25 mouse cellular contexts compared by ENCODE assay signal in genomic region chr17:71144322-71145116, GRCm38 (mm10). TPM values are rescaled to one million over a fixed set of nuclear protein-coding genes. Genes with fewer than 3 reads are reported as not detected.
DNase-seq lines count a peak whose midpoint lies in the region; ATAC-seq and TF ChIP-seq lines count a peak whose summit lies in the region.
"Had no signal": no experiment of that assay in that cellular context is flagged by ENCODE, and none has a peak within 500 bp of the region (broad histone marks: within the 10 kb centered on the region; RNA-seq: fewer than 3 reads in every experiment).

No protein-coding gene starts in this region.

- WGBS in heart, embryonic 12.5 days = 83% methylated on average over 19 of the region's 19 CpGs
- 89% methylated on average over 19 of the region's 19 CpGs for WGBS in neural tube, embryonic 15.5 days
- WGBS in liver, embryonic 14.5 days (ENCODE audit: insufficient replicate concordance) = 64% methylated on average over 19 of the region's 19 CpGs
- WGBS in stomach, postnatal 0 days = 70% methylated on average over 19 of the region's 19 CpGs

- no peaks in the 10 kb centered on the region for H3K9me3 ChIP-seq in heart, embryonic 12.5 days (replicated peaks)
- H3K9me3 ChIP-seq in neural tube, embryonic 15.5 days (replicated peaks) = 0 out of 2 replicates have a peak, but pooled peaks cover 3% of the 10 kb centered on the region
- H3K9me3 ChIP-seq in liver, embryonic 14.5 days (ENCODE audit: control insufficient read depth, low read length) = no peaks in the 10 kb centered on the region
- no peaks in the 10 kb centered on the region for H3K9me3 ChIP-seq in stomach, postnatal 0 days (ENCODE audit: control insufficient read depth, low read length)
- H3K9me3 ChIP-seq: embryonic facial prominence, embryonic 13.5 days; limb, embryonic 15.5 days; stomach, embryonic 15.5 days had no signal

- no peaks in the 10 kb centered on the region for H3K36me3 ChIP-seq in heart, embryonic 12.5 days
- no peaks in the 10 kb centered on the region for H3K36me3 ChIP-seq in neural tube, embryonic 15.5 days
- no peaks in the 10 kb centered on the region for H3K36me3 ChIP-seq in liver, embryonic 14.5 days (replicated peaks; ENCODE audit: control insufficient read depth, insufficient read depth, low read depth)
- no peaks in the 10 kb centered on the region for H3K36me3 ChIP-seq in stomach, postnatal 0 days (ENCODE audit: control insufficient read depth, insufficient read depth, low read length)
- H3K36me3 ChIP-seq: embryonic facial prominence, embryonic 13.5 days; limb, embryonic 15.5 days; stomach, embryonic 15.5 days had no signal

- no peak overlapping the region for H3K9ac ChIP-seq in heart, embryonic 12.5 days
- no peak overlapping the region for H3K9ac ChIP-seq in neural tube, embryonic 15.5 days (replicated peaks)
- H3K9ac ChIP-seq in liver, embryonic 14.5 days (replicated peaks) = no peak overlapping the region
- no peak overlapping the region for H3K9ac ChIP-seq in stomach, postnatal 0 days (ENCODE audit: low read length)
- H3K9ac ChIP-seq: embryonic facial prominence, embryonic 13.5 days; hindbrain, embryonic 14.5 days; limb, embryonic 15.5 days; stomach, embryonic 15.5 days had no signal

- no peak for TF ChIP-seq CTCF in liver, embryonic 14.5 days (IDR thresholded peaks at IDR 0.05; ENCODE audit: low read depth)
- TF ChIP-seq CTCF in stomach, postnatal 0 days (IDR thresholded peaks at IDR 0.05; ENCODE audit: low read depth) = no peak

- no peaks in the 10 kb centered on the region for H3K27me3 ChIP-seq in heart, embryonic 12.5 days (replicated peaks)
- no peaks in the 10 kb centered on the region for H3K27me3 ChIP-seq in neural tube, embryonic 15.5 days (replicated peaks)
- no peaks in the 10 kb centered on the region for H3K27me3 ChIP-seq in liver, embryonic 14.5 days (ENCODE audit: control insufficient read depth, insufficient read depth, low read length)
- H3K27me3 ChIP-seq in stomach, postnatal 0 days (ENCODE audit: control insufficient read depth, insufficient read depth, low read length) = no peaks in the 10 kb centered on the region
- H3K27me3 ChIP-seq: embryonic facial prominence, embryonic 13.5 days; limb, embryonic 15.5 days; stomach, embryonic 15.5 days had no signal

- peak; percentile 88 for DNase-seq in heart, adult 11 months
- peak; percentile 9 for DNase-seq in neural tube, embryonic 10.5 days (ENCODE audit: extremely low spot score, low spot score)
- no peak for DNase-seq in liver, embryonic 14.5 days (ENCODE audit: low read depth in 3 of 3, low spot score in 3 of 3)
- DNase-seq in stomach, postnatal 0 days (ENCODE audit: low spot score) = no peak
- no peak for DNase-seq in heart, postnatal 25 days (ENCODE audit: low spot score)
- DNase-seq in right cerebral cortex, postnatal 36 days (ENCODE audit: low spot score in 2 of 2) = no peak
- DNase-seq: adrenal gland, postnatal 14 days; cerebellum, adult 2 months; cerebellum, postnatal 36 days; embryo, embryonic 11 days; gastrocnemius, postnatal 14 days; heart, postnatal 36 days; kidney, postnatal 4 days; lung, postnatal 4 days; right cerebral cortex, postnatal 25 days; thymus, adult 18-20 months had no signal

- no peak for ATAC-seq in heart, embryonic 12.5 days (ENCODE audit: insufficient number of reproducible peaks, low FRiP score)
- ATAC-seq in neural tube, embryonic 15.5 days (ENCODE audit: low FRiP score) = no peak
- ATAC-seq in liver, embryonic 14.5 days (ENCODE audit: insufficient read depth) = peak; percentile 53
- ATAC-seq in stomach, postnatal 0 days (ENCODE audit: low FRiP score, low TSS enrichment) = peak; percentile 63
- ATAC-seq: forebrain, embryonic 14.5 days; inflammation-experienced regulatory T-cells, adult 6 months had no signal

- 0 out of 2 replicates have a peak, but pooled peaks cover 3% of the 10 kb centered on the region for H3K4me1 ChIP-seq in heart, embryonic 12.5 days (replicated peaks)
- H3K4me1 ChIP-seq in neural tube, embryonic 15.5 days = no peaks in the 10 kb centered on the region
- peaks cover 10 to 27% of the 10 kb centered on the region in 2 experiments for H3K4me1 ChIP-seq in liver, embryonic 14.5 days (replicated peaks; ENCODE audit: control insufficient read depth in 2 of 2, insufficient read depth in 2 of 2, low read length in 1 of 2)
- no peaks in the 10 kb centered on the region for H3K4me1 ChIP-seq in stomach, postnatal 0 days (replicated peaks; ENCODE audit: control insufficient read depth, insufficient read depth)
- H3K4me1 ChIP-seq: embryonic facial prominence, embryonic 13.5 days; limb, embryonic 15.5 days; stomach, embryonic 15.5 days had no signal

- no peak overlapping the region for H3K4me2 ChIP-seq in heart, embryonic 12.5 days
- no peak overlapping the region for H3K4me2 ChIP-seq in neural tube, embryonic 15.5 days
- peak overlapping the region; percentile 37 for H3K4me2 ChIP-seq in liver, embryonic 14.5 days (ENCODE audit: low read depth)
- no peak overlapping the region for H3K4me2 ChIP-seq in stomach, postnatal 0 days (replicated peaks; ENCODE audit: low read depth)
- H3K4me2 ChIP-seq: embryonic facial prominence, embryonic 13.5 days; hindbrain, embryonic 14.5 days; limb, embryonic 15.5 days; stomach, embryonic 15.5 days had no signal

- intact Hi-C loops in heart, postnatal 25 days (cut with DNase I) = no loop called here

- TF ChIP-seq EP300 in liver, embryonic 14.5 days (IDR thresholded peaks at IDR 0.05; ENCODE audit: low read depth) = no peak
- no peak for TF ChIP-seq EP300 in stomach, postnatal 0 days (optimal IDR thresholded peaks at IDR 0.05)

- H3K4me3 ChIP-seq in heart, embryonic 12.5 days = no peak overlapping the region
- no peak overlapping the region for H3K4me3 ChIP-seq in neural tube, embryonic 15.5 days (replicated peaks)
- no peak overlapping the region for H3K4me3 ChIP-seq in liver, embryonic 14.5 days (ENCODE audit: insufficient read depth in 1 of 2, low read depth in 2 of 2, low read length in 2 of 2)
- no peak overlapping the region for H3K4me3 ChIP-seq in stomach, postnatal 0 days (ENCODE audit: low read depth, low read length)
- H3K4me3 ChIP-seq: embryonic facial prominence, embryonic 13.5 days; heart, adult 2 months; limb, embryonic 15.5 days; stomach, embryonic 15.5 days had no signal

- no peak overlapping the region for H3K27ac ChIP-seq in heart, embryonic 12.5 days (ENCODE audit: poor library complexity, severe bottlenecking)
- H3K27ac ChIP-seq in neural tube, embryonic 15.5 days (replicated peaks) = no peak overlapping the region
- peak overlapping the region; percentile 54 for H3K27ac ChIP-seq in liver, embryonic 14.5 days
- H3K27ac ChIP-seq in stomach, postnatal 0 days (replicated peaks) = no peak overlapping the region
- H3K27ac ChIP-seq: embryonic facial prominence, embryonic 13.5 days; heart, adult 2 months; hindbrain, embryonic 14.5 days; limb, embryonic 15.5 days; stomach, embryonic 15.5 days had no signal

RNA-seq across cellular contexts. Expression of gene Lpin2, which starts 37.8 kb away (rescaled TPM):
- polyA plus RNA-seq in heart, embryonic 12.5 days (2016; fragmentation: Nextera tagmentation; extraction: Ambion mirVana) = 22.1 and 23.8 TPM in 2 replicates
- 42.3 and 42.6 TPM in 2 replicates for polyA plus RNA-seq in neural tube, embryonic 15.5 days (2015; fragmentation: Nextera tagmentation; extraction: Ambion mirVana)
- 19.5 and 28.6 TPM in 2 replicates for polyA plus RNA-seq in liver, embryonic 14.5 days (2012; rRNA removed)
- polyA plus RNA-seq in liver, embryonic 14.5 days (2014; fragmentation: Nextera tagmentation; extraction: Ambion mirVana) = 31.1 and 31.6 TPM in 2 replicates
- polyA plus RNA-seq in stomach, postnatal 0 days (2015; fragmentation: Nextera tagmentation; extraction: Ambion mirVana) = 21.3 and 22.6 TPM in 2 replicates
- total RNA-seq in heart, postnatal 25 days (2021) = 1 to 10 TPM; 8.2 to 9.5 TPM

Comparison
In these comparisons a context has a peak if more than half of its experiments do, and no peak if none do; other contexts are left out.
1. DNase-seq: peak in heart, adult 11 months (single experiment) and neural tube, embryonic 10.5 days (single experiment); none in liver, embryonic 14.5 days (0 of 3), stomach, postnatal 0 days (single experiment), heart, postnatal 25 days (single experiment) and right cerebral cortex, postnatal 36 days (0 of 2).
2. ATAC-seq: peak in liver, embryonic 14.5 days (single experiment) and stomach, postnatal 0 days (single experiment); none in heart, embryonic 12.5 days (single experiment) and neural tube, embryonic 15.5 days (single experiment).